Mouse (Mus musculus): ENCODE measurements at regions not wholly inside any gene's neighbourhood (a gene's known extent, or its start where the extent isn't known, plus 50 kb on each side); places are given as distances from the start of the nearest gene placed in this dataset.

- ATAC-seq (ENCODE audit: insufficient number of reproducible peaks, insufficient read depth, low FRiP score, low read depth), result no peak
- Histone ChIP-seq H3K9ac (ENCODE audit: low read length) (no peak overlapping the region), H3K4me2 (ENCODE audit: low read length) (no peak overlapping the region), H3K27ac (replicated peaks in 1 of 2; ENCODE audit: control insufficient read depth in 1 of 2, insufficient read depth in 1 of 2, low read depth in 2 of 2, low read length in 2 of 2) (no peak overlapping the region), H3K4me3 (ENCODE audit: control insufficient read depth in 1 of 2, insufficient read depth in 1 of 2, low read depth in 1 of 2, low read length in 2 of 2) (no peak overlapping the region), H3K27me3 (ENCODE audit: control insufficient read depth, insufficient read depth, low read length) (no peaks in the 10 kb centered on the region; the same call in 1 of the 2 replicates), H3K9me3 (ENCODE audit: control insufficient read depth, low read length) (no peaks in the 10 kb centered on the region), H3K36me3 (ENCODE audit: control insufficient read depth, insufficient read depth, low read length) (no peaks in the 10 kb centered on the region), H3K4me1 (ENCODE audit: control insufficient read depth in 2 of 2, insufficient read depth in 2 of 2, low read length in 2 of 2) (peaks cover 0 to 5% of the 10 kb centered on the region in 2 experiments; a peak in 1 of 4 replicates)
- WGBS, result 63% methylated on average over 3 of the region's 3 CpGs
Measured at GRCm38 (mm10) chr2:173407133-173407532, 115.3 kb upstream of the 1700021F07Rik start.

GRCm38 (mm10) chr2:173408681-173409081, 113.7 kb upstream of the 1700021F07Rik start:
- Histone ChIP-seq H3K9ac (ENCODE audit: low read length) (no peak overlapping the region), H3K9me3 (ENCODE audit: control insufficient read depth, low read length) (no peaks in the 10 kb centered on the region), H3K27ac (replicated peaks in 1 of 2; ENCODE audit: control insufficient read depth in 1 of 2, insufficient read depth in 1 of 2, low read depth in 2 of 2, low read length in 2 of 2) (no peak overlapping the region), H3K4me1 (ENCODE audit: control insufficient read depth in 2 of 2, insufficient read depth in 2 of 2, low read length in 2 of 2) (peaks cover 0 to 5% of the 10 kb centered on the region in 2 experiments; a peak in 1 of 4 replicates), H3K4me2 (ENCODE audit: low read length) (no peak overlapping the region), H3K27me3 (ENCODE audit: control insufficient read depth, insufficient read depth, low read length) (no peaks in the 10 kb centered on the region; the same call in 1 of the 2 replicates), H3K36me3 (ENCODE audit: control insufficient read depth, insufficient read depth, low read length) (no peaks in the 10 kb centered on the region), H3K4me3 (ENCODE audit: control insufficient read depth in 1 of 2, insufficient read depth in 1 of 2, low read depth in 1 of 2, low read length in 2 of 2) (no peak overlapping the region)
- ATAC-seq (ENCODE audit: insufficient number of reproducible peaks, insufficient read depth, low FRiP score, low read depth), result peak; percentile 37; the same call in 1 of the 2 replicates
- 64% methylated on average over 5 of the region's 5 CpGs for WGBS

GRCm38 (mm10) chr2:173409433-173409832, 113.0 kb upstream of the 1700021F07Rik start:
- H3K4me1 ChIP-seq (ENCODE audit: control insufficient read depth in 2 of 2, insufficient read depth in 2 of 2, low read length in 2 of 2), result peaks cover 3 to 5% of the 10 kb centered on the region in 2 experiments; a peak in 1 of 4 replicates
- 36% methylated on average over 16 of the region's 16 CpGs for WGBS
- no peak for ATAC-seq (ENCODE audit: insufficient number of reproducible peaks, insufficient read depth, low FRiP score, low read depth)
- H3K9me3 ChIP-seq (ENCODE audit: control insufficient read depth, low read length), result no peaks in the 10 kb centered on the region
- no peak overlapping the region for H3K27ac ChIP-seq (replicated peaks in 1 of 2; ENCODE audit: control insufficient read depth in 1 of 2, insufficient read depth in 1 of 2, low read depth in 2 of 2, low read length in 2 of 2)
- no peaks in the 10 kb centered on the region for H3K36me3 ChIP-seq (ENCODE audit: control insufficient read depth, insufficient read depth, low read length)
- H3K4me2 ChIP-seq (ENCODE audit: low read length), result no peak overlapping the region
- H3K9ac ChIP-seq (ENCODE audit: low read length), result no peak overlapping the region
- H3K27me3 ChIP-seq (ENCODE audit: control insufficient read depth, insufficient read depth, low read length), result no peaks in the 10 kb centered on the region; the same call in 1 of the 2 replicates
- H3K4me3 ChIP-seq (ENCODE audit: control insufficient read depth in 1 of 2, insufficient read depth in 1 of 2, low read depth in 1 of 2, low read length in 2 of 2), result no peak overlapping the region

GRCm38 (mm10) chr2:173413906-173414656, 108.3 kb upstream of the 1700021F07Rik start:
- H3K27ac ChIP-seq (replicated peaks in 1 of 2; ENCODE audit: control insufficient read depth in 1 of 2, insufficient read depth in 1 of 2, low read depth in 2 of 2, low read length in 2 of 2), result peak overlapping the region; percentile 37 to 39; a peak in 3 of 4 replicates
- ATAC-seq (ENCODE audit: insufficient number of reproducible peaks, insufficient read depth, low FRiP score, low read depth), result peak; percentile 20; the same call in 1 of the 2 replicates
- H3K27me3 ChIP-seq (ENCODE audit: control insufficient read depth, insufficient read depth, low read length), result no peaks in the 10 kb centered on the region; the same call in 1 of the 2 replicates
- H3K9ac ChIP-seq (ENCODE audit: low read length), result no peak overlapping the region
- no peaks in the 10 kb centered on the region for H3K36me3 ChIP-seq (ENCODE audit: control insufficient read depth, insufficient read depth, low read length)
- no peaks in the 10 kb centered on the region for H3K9me3 ChIP-seq (ENCODE audit: control insufficient read depth, low read length)
- H3K4me1 ChIP-seq (ENCODE audit: control insufficient read depth in 2 of 2, insufficient read depth in 2 of 2, low read length in 2 of 2), result peaks cover 3 to 5% of the 10 kb centered on the region in 2 experiments; a peak in 1 of 4 replicates
- no peak overlapping the region for H3K4me3 ChIP-seq (ENCODE audit: control insufficient read depth in 1 of 2, insufficient read depth in 1 of 2, low read depth in 1 of 2, low read length in 2 of 2)
- no peak overlapping the region for H3K4me2 ChIP-seq (ENCODE audit: low read length)
- 76% methylated on average over 18 of the region's 18 CpGs for WGBS

- no peak overlapping the region for H3K4me3 ChIP-seq (ENCODE audit: control insufficient read depth in 1 of 2, insufficient read depth in 1 of 2, low read depth in 1 of 2, low read length in 2 of 2)
- no peaks in the 10 kb centered on the region for H3K9me3 ChIP-seq (ENCODE audit: control insufficient read depth, low read length)
- no peak overlapping the region for H3K9ac ChIP-seq (ENCODE audit: low read length)
- H3K27me3 ChIP-seq (ENCODE audit: control insufficient read depth, insufficient read depth, low read length), result no peaks in the 10 kb centered on the region; the same call in 1 of the 2 replicates
- H3K36me3 ChIP-seq (ENCODE audit: control insufficient read depth, insufficient read depth, low read length), result no peaks in the 10 kb centered on the region
- no peak overlapping the region for H3K27ac ChIP-seq (replicated peaks in 1 of 2; ENCODE audit: control insufficient read depth in 1 of 2, insufficient read depth in 1 of 2, low read depth in 2 of 2, low read length in 2 of 2)
- ATAC-seq (ENCODE audit: insufficient number of reproducible peaks, insufficient read depth, low FRiP score, low read depth), result no peak
- H3K4me1 ChIP-seq (ENCODE audit: control insufficient read depth in 2 of 2, insufficient read depth in 2 of 2, low read length in 2 of 2), result peaks cover 2 to 5% of the 10 kb centered on the region in 2 experiments; a peak in 2 of 4 replicates
- H3K4me2 ChIP-seq (ENCODE audit: low read length), result no peak overlapping the region
- WGBS, result 68% methylated on average over 7 of the region's 7 CpGs
Measured at GRCm38 (mm10) chr2:173415429-173415828, 107.0 kb upstream of the 1700021F07Rik start.

GRCm38 (mm10) chr2:173416921-173417320, 105.5 kb upstream of the 1700021F07Rik start:
- H3K4me1 ChIP-seq (ENCODE audit: control insufficient read depth in 2 of 2, insufficient read depth in 2 of 2, low read length in 2 of 2), result peaks cover 2 to 6% of the 10 kb centered on the region in 2 experiments; a peak in 2 of 4 replicates
- no peak overlapping the region for H3K4me2 ChIP-seq (ENCODE audit: low read length)
- no peak overlapping the region for H3K9ac ChIP-seq (ENCODE audit: low read length)
- ATAC-seq (ENCODE audit: insufficient number of reproducible peaks, insufficient read depth, low FRiP score, low read depth), result no peak
- H3K27ac ChIP-seq (replicated peaks in 1 of 2; ENCODE audit: control insufficient read depth in 1 of 2, insufficient read depth in 1 of 2, low read depth in 2 of 2, low read length in 2 of 2), result no peak overlapping the region
- no peaks in the 10 kb centered on the region for H3K27me3 ChIP-seq (ENCODE audit: control insufficient read depth, insufficient read depth, low read length)
- 61% methylated on average over 1 of the region's 1 CpGs for WGBS
- H3K9me3 ChIP-seq (ENCODE audit: control insufficient read depth, low read length), result no peaks in the 10 kb centered on the region
- H3K36me3 ChIP-seq (ENCODE audit: control insufficient read depth, insufficient read depth, low read length), result no peaks in the 10 kb centered on the region
- H3K4me3 ChIP-seq (ENCODE audit: control insufficient read depth in 1 of 2, insufficient read depth in 1 of 2, low read depth in 1 of 2, low read length in 2 of 2), result no peak overlapping the region

- no peak for ATAC-seq (ENCODE audit: insufficient number of reproducible peaks, insufficient read depth, low FRiP score, low read depth)
- no peaks in the 10 kb centered on the region for H3K36me3 ChIP-seq (ENCODE audit: control insufficient read depth, insufficient read depth, low read length)
- no peaks in the 10 kb centered on the region for H3K9me3 ChIP-seq (ENCODE audit: control insufficient read depth, low read length)
- H3K9ac ChIP-seq (ENCODE audit: low read length), result no peak overlapping the region
- H3K4me3 ChIP-seq (ENCODE audit: control insufficient read depth in 1 of 2, insufficient read depth in 1 of 2, low read depth in 1 of 2, low read length in 2 of 2), result no peak overlapping the region
- WGBS, result 73% methylated on average over 7 of the region's 7 CpGs
- H3K27me3 ChIP-seq (ENCODE audit: control insufficient read depth, insufficient read depth, low read length), result no peaks in the 10 kb centered on the region
- peaks cover 2 to 6% of the 10 kb centered on the region in 2 experiments; a peak in 2 of 4 replicates for H3K4me1 ChIP-seq (ENCODE audit: control insufficient read depth in 2 of 2, insufficient read depth in 2 of 2, low read length in 2 of 2)
- H3K27ac ChIP-seq (replicated peaks in 1 of 2; ENCODE audit: control insufficient read depth in 1 of 2, insufficient read depth in 1 of 2, low read depth in 2 of 2, low read length in 2 of 2), result no peak overlapping the region
- no peak overlapping the region for H3K4me2 ChIP-seq (ENCODE audit: low read length)
Measured at GRCm38 (mm10) chr2:173418951-173419350, 103.4 kb upstream of the 1700021F07Rik start.

Data from heart, embryonic 14.5 days (tissue).